Mouse (Mus musculus) c-Kit-positive CD71-positive TER-119-negative erythroid progenitor cells, embryonic 14.5 days (primary cell): ENCODE data around the gene Prkacb.
"Not testable (repeated sequence)": the region's sequence is repeated elsewhere in the genome, so short reads cannot be mapped to it uniquely, and the experiment has no call there.

Experiments used
- DNase-seq: peaks from one replicate; pipeline ENCODE4 v3.0.0-alpha.2; 2013; ENCODE audit warnings: low read depth

The Prkacb gene

DNA sequence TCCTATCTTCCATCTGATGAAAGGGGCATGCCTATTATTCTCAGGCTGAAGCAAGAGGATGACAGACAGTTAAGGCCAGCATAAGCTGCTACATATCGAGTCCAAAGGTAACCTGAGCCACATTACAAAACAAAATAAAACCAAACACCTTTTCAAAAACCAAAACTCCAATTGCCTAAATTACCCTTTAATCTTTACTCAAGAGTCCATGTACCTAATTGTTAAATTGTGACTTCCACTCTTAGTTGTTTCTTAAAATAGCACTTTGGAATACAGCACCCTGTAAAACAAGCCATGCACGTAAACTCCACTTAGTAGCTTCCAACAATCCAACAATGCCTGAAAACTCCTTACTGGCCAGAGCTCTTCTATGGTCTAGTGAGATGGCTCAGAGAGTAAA, 34.3 kb downstream of the Prkacb start:
- no peak for DNase-seq

DNA sequence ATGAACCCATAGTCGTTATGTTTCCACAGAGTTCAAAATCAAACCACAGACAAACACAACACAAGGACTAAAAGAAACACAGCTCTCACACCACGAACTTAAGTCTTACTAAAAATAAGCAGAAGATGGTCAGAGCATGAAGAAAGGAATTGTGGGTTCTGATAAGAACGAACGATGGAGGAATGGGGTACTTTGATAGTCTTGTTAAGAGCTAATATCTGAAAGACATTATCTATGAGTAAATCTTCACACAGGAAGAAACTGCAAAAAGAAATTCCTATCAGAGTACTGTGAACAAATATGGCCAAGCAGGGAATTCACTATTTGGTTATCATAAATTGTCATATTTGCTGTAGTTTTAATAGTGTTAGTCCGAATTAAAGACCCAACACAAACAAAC, 36.1 kb downstream of the Prkacb start:
- no peak for DNase-seq

DNA sequence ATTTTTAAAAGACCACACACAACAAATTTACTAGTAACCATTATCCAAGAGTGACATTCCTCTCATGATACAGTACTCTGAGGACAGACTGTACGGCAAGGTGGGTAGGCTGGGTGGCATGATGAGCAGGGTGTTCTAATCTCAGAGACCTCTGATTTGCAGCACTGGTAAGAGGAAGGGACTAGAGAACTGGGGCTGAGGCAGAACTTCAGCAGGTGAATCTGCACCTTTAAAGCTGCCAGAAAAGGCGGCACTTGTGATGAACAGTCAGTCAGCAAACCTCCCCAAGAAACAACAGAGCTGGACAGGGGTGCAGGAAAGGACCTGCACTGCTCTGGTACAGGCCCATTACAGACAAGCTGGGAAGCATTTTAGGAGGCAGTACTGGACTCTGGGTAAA, 41.9 kb downstream of the Prkacb start:
- DNase-seq = no peak

DNA sequence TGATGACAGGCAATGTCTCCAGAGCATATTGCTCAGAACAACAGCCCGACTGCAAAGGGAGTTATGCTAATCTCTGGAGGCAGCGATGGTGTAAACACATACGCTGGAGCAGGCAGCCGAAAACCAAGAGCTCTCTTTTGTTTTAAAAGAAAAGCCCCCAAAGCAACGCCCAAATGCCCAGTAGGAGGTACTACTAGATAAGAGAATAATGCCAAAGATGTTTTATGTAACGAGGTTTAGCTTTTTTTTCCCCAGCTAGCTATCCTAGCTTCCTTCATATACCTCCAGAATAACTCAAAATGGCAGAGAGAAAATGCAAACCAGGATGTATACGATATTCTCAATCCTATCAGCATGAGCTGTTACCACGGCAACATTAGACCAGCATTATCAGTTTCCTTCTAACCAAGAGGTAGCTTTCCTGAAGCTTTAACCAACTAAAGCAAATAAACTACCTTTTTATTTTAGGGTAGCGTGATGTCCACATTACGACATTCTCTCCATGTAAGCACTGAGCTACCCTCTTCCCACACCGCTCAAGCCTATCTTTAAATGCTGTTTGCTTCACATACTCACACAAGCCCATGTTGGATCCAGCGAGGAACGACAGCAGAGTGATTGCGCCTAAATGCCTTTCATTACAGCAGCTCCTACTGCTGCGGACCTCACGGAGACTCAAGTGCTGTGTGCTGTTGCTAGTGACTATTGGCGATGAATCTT, 42.7 kb downstream of the Prkacb start:
- no peak for DNase-seq

DNA sequence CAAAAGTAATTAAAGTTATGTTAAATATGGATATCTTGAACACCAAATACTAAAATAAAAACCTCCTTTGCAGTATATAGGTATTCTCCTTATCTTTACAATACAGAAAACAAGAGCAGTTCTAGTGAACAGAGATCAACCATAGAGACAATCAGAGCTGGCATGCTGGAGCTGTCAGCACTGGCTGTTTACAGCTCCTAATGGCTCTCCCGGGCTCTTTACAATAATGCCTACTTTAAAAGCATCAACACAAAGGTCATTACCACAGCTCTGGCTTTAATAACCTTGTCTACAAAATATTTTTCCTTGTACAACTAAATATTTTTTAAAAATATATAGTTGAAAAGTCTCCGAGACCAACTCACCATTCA, 43.2 kb downstream of the Prkacb start:
- no peak for DNase-seq

DNA sequence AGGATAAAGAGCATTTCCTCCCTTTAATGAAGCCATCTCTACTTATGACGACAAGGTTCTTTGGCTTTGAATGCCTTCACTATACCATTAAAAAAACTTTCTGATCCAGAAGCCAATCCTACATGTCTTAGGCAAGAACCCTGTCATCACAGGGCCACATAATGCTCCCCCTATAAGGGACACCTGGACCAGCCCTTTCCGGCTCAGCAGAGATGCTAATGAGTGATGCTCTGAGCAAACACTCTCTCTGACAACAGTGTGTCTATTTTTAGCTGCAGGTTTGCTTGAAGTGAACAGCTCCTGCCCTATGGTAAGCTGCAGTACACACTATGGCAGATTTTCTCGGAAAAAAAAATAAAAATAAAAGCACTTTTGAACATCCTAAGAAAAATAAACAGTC, 43.9 kb downstream of the Prkacb start:
- no peak for DNase-seq

DNA sequence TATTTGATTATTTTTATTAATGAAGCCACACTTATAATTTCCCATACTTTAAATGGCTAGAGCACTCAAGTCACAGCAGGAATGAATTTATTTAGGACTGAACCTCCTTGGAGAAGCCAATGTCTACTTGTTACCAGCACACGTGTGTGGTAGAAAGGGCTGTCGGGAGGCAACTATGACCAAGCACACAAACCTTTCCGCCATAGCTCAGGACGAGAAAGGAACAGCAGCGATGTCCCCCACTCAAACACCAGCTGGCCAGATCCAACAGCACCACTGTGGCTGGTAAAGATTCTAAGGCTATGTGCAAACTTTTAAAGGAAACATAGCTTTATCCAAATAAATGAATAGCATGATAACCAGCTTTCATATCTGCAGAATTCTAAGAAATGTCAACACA, 44.4 kb downstream of the Prkacb start:
- no peak for DNase-seq

DNA sequence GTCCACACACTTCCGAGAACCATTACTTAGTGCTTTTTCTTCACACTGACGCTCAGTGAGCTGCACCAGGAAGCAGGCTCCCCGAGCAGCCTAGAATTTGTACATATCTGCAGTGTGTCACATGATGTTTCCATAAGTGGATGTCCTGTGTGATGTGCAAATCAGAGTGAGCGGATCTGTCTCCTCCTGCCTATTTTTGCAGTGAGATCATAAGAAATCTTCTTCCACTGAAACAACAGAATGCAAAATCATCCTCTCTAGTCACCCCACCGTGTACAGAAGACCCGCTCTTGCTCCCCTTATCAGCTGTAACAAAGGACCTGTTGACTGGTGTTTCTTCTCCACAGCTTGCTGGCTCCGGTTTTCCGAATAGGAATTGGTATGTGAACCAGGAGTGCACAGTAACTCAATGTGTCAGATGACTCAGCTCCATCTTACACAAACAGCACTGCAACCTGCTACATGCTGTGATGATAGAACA, 46.0 kb downstream of the Prkacb start:
- DNase-seq = no peak

DNA sequence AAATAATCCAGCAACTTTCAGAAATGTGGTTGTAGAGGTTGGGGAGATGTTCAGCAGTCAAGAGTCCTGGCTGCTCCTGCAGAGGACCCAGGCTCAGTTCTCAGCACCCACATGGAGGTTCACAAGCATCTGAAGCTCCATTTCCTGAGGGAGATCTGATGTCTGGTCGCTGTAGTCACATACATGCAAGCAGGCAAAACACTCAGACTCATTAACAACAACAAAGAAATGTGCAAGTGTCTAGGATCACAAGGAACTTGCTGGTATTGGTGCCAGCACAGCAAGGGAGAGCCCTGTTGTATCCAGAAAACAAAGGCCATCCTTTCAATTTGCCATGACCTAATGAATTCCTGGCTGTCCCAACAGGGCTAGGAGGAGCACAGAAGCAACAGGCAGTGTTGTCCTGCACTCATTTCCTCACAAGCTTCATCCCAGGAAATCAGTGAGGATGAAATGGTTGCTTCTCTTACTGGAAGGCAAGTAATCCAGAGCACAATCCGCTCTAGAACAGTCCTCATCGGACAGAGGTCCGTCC, 46.7 kb downstream of the Prkacb start:
- no peak for DNase-seq

DNA sequence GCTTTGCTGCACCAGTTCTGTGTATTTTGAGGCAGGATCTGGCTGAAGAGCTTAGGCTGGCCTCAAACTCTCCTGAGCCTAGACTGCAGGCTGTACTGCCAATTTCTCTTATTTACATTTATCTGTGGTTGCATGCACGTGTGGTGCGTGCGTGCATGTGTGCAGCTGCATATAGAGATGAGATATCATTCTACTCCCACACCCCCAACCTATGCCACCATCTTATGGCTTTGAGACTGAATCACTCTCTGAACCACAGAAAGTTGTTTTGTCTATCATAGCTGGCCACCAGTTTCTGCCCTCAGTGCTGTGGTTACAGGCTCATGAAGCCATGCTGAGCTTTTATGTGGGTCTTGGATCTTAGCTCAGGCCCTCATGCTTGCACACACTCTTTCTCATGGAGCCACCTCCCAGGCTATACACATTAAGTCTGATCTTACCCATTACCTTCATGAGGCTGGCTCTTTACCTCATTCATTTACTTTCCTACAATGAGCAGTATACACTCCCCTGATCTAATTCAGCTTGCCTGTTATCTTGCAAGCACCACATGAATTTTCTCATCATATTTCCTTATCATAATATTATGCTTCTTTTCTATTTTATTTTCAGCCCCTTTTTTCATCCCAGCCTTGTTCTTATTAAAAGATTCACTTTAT, 47.8 kb downstream of the Prkacb start:
- peak; percentile 63 for DNase-seq

DNA sequence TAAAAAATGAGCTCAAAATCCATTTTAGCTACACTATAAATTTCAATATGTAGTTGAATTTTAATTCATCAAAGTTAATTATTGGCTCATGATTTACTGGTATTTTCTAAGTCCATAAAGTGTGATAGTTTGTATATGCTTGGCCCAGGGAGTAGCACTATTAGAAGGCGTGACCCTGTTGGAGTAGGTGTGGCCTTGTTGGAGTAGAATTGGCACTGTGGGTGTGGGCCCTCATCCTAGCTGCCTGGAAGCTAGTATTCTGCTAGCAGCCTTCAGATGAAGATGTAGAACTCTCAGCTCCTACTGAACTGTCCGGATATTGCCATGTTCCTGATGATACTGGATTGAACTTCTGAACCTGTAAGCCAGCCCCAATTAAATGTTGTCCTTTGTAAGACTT, 49.7 kb downstream of the Prkacb start:
- not testable (repeated sequence) for DNase-seq

DNA sequence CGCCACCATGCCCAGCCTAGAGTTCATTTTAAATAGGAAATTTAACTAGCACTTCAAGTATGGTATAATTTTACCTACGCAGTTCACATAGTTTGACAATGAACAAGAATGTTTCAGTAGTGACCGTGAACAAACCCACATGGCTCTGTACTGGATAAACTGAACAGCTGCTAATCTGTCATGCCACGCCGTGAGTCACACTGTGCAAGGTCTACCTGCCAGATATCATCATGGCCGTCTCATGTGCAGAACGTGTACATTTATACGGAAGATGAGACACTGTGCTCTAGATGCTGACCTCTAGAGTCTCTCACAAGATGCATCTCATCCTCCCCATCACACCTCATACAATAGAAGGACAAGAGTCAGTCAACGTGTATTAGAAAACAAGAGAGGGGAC, 51.5 kb downstream of the Prkacb start:
- no peak for DNase-seq

DNA sequence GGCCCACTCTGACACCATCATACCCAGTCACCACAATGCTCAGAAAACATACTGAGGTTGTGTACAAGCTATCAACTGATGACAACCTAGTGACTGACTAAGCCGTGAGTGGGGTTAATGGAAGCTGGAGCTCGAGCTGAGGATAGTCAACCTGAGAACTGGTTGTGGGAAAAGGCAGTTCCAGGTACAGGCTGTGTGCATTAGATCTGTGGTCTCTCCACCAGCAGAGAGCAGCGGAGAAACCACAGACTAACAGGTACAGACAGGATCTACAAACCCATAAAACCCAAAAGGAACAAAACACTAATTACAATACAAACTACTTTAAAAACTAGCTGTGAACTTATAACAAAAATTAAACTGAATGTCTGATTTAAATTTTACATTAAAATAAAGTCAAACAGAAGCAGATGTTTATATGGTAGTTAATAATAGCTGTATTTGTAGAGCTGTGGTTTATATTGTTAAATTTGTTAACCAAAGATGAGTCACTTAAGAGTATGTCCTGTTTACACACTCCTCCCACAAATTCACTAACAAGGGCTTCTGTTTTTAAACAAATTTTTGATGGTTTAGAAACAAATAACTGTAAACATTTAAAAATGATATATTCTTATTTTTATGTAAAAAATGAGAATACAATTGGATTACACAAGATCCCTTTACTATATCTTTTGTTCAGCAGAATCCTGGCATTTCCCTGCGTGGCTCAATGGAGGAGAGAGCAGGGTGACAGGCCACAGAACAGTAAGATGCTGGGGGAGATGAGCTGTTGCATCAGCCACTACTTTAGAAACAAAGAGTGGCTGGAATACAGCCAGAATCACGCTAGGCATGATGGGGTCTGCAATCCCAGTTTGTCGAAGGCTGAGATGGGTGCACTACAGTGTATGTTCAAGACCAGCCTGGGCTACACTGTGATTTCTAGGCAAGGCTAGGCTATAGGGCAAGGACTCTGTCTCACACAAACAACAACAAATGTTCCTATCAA, 54.5 kb downstream of the Prkacb start:
- no peak for DNase-seq

DNA sequence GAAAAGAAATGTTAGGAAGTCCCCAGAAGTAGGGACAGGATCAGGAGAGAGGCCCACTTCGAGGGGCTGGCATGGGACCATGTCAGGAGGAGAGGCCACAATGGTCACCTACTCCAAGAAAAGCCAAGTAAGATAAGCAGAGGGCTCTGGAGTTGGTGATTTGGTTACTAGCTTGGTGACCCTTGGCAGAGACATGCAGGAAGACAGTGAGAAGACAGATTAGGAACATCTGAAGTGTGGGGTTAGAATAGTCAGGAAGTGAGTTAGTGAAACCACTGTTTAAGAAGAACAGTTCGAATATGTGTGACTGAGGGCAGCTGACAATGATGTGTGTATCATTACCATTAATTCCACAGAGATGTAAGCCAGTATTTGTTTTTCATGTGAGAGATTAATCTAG, 58.5 kb downstream of the Prkacb start:
- DNase-seq = no peak

DNA sequence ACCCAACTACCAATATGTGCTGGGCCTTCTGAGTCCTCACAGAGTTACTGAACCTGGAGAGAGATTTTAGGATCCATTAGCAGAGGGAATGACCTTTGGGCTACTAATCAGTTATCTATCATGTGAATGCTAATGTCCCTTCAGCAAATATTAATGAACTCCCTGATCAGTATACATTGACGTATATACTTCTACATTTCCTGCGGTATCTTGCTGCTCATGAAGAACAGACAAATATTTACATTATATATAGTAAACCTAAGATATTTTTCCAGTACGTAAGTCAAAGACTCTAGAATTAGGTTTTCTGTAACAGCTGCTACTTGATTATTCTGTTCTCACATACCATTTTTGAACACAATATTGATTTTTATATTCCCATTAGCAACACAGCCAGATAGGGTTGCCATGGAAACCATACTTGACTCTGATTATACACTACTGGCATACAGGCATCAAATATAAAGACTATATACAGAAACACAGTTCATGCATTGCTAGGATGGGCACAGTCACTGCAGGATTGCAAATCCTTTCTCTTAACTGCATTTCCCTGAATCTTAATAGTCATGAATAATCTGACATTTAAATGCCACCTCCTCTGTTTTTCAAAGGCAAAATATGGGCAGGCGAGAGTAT, 71.1 kb downstream of the Prkacb start:
- no peak for DNase-seq

DNA sequence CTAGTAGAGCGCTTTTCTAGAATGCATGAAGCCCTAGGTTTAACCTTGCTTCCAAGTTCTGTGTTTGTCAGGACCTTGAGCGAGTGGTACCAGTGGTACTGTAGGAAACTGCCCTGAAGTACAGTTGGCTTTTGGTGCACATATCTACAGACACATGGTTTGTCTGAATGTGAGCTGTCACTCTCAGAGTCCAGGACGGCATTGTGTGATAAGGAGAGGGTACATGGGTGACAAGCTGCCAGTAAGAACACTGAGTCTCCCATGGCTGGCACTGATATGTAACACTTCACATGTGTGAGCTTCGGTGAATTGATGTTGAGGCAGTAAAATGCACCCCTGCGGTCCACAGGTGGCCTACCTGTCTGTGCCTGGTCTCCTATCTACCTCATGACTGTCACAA, 71.6 kb downstream of the Prkacb start:
- no peak for DNase-seq

DNA sequence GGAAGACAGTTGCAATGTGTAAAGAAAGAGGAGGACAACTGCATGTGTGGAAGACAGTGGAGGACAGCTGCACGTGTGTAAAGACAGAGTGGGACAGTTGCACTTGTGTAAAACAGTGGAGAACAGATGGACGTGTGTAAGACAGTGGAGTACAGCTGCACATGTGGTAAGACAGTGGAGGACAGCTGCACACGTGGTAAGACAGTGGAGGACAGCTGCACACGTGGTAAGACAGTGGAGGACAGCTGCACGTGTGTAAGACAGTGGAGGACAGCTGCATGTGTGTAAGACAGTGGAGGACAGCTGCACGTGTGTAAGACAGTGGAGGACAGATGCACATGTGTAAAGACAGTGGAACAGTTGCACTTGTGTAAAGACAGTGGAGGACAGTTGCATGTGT, 76.6 kb downstream of the Prkacb start:
- not testable (repeated sequence) for DNase-seq

DNA sequence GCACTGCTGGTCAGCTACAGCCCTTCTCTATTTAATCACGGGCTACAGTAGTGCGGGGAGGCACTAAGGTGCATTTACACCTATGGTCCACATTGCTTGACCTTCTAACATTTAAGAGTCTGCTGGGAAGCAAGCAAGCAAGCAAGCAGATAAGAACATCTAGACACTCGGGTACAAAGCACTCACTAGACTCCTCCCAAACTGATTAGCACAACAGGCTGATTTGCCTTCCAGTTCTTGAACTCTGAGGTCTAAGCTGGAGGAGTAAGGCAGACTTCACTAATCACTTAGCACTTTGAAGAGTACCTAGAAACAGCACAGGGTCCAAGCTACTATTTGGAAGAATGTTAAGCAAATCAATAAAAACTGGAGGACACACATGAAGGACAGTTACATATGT, 77.1 kb downstream of the Prkacb start:
- DNase-seq = no peak

DNA sequence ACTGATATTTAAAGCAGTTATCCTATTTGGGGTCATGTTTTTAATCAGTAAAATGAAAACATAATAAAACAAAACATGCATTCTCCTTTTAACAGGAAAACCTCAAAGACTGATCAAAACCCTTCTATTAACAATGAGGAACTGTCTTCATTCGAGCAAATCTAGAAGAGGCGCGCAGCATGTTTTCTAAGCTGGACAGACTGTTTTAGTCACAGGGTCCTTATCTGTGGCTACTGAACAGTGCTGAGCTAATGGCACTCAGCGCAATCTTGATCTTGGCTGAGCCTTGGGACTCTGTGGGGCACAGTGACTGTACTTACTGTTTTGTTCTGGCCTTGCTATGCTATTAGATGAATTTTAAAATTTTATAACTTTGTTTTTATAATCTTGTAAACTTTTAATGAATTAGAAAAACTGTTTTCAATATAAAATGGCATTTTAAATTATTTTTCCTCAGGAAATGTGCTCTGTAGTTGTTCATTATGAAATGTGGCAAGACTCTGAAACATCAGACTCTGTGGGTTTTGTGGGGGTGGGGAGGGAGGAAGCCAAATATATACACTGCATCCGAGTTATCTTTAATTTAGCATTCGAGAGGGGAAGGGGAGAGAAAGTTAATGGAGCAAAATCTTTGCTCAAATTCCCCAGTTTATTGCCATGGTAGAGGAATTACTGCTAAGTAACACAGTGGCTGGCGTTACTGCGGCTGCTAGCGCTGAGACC, 77.7 kb downstream of the Prkacb start:
- no peak for DNase-seq

DNA sequence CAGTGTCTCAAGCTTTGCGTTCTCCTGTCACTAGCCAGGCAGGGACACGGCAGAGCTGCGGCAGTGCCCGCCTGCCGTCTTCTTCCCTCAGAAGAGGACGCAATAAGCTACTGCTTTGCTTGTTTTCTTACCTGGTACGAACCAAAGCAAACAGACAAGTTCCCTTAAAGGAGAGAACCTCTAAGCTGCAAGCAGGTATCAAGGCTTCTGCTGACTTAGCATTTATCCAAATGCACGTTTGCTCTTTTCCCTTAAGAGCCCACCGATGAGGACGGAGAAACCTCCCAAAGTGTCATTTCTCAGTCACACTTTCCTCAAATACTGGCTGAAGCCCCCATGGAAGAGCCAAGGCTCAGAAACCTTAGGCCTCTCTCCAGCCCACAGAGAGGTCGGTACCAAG, 81.3 kb downstream of the Prkacb start:
- DNase-seq = no peak

DNA sequence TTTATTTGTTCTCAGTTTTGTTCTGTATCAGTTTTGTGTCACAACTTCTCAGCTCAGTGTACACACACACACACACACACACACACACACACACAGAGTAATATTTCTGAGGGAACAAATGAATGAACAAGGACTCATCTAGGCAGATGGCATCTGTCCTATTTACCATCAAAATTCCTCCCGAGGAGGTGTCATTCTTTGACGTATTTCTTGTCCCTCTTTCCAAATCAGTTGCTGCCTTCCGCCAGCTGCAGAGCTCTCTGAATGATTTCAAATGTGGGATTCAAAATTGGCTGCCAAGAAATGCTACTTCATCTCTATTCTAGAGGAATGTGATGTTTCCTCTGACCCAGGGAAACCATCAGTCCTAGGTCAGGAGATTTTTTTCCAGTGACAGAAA, 89.8 kb downstream of the Prkacb start:
- no peak for DNase-seq
